Mouse (Mus musculus): ENCODE measurements around the gene Sez6l.

Gene Sez6l

GRCm38 (mm10) chr5:112533312-112534075, 43.5 kb downstream of the Sez6l start:
- DNase-seq: no peak

- DNase-seq: no peak
These were observed 44.1 kb downstream of the Sez6l start for GRCm38 (mm10) chr5:112532894-112533293.

GRCm38 (mm10) chr5:112532210-112532609, 44.8 kb downstream of the Sez6l start:
- DNase-seq: no peak

- DNase-seq: no peak
These were observed 45.9 kb downstream of the Sez6l start for GRCm38 (mm10) chr5:112531111-112531510.

GRCm38 (mm10) chr5:112526936-112527335, 50.0 kb downstream of the Sez6l start:
- DNase-seq: no peak

GRCm38 (mm10) chr5:112526435-112526834, 50.5 kb downstream of the Sez6l start:
- DNase-seq: no peak

- DNase-seq: no peak
These were observed 51.0 kb downstream of the Sez6l start for GRCm38 (mm10) chr5:112525980-112526379.

- no peak for DNase-seq
These were observed 51.7 kb downstream of the Sez6l start for GRCm38 (mm10) chr5:112525271-112525670.

GRCm38 (mm10) chr5:112523796-112524195, 53.2 kb downstream of the Sez6l start:
- no peak for DNase-seq

- DNase-seq: no peak
These were observed 53.7 kb downstream of the Sez6l start for GRCm38 (mm10) chr5:112523331-112523730.

- no peak for DNase-seq
These were observed 55.1 kb downstream of the Sez6l start for GRCm38 (mm10) chr5:112521703-112522527.

- DNase-seq: no peak
These were observed 55.9 kb downstream of the Sez6l start for GRCm38 (mm10) chr5:112520826-112521702.

- DNase-seq: no peak
These were observed 58.2 kb downstream of the Sez6l start for GRCm38 (mm10) chr5:112518773-112519172.

- DNase-seq: no peak
These were observed 59.5 kb downstream of the Sez6l start for GRCm38 (mm10) chr5:112517454-112517853.

- DNase-seq: no peak
These were observed 60.5 kb downstream of the Sez6l start for GRCm38 (mm10) chr5:112516527-112516926.

GRCm38 (mm10) chr5:112510351-112510750, 66.6 kb downstream of the Sez6l start:
- no peak for DNase-seq

- no peak for DNase-seq
These were observed 67.1 kb downstream of the Sez6l start for GRCm38 (mm10) chr5:112509916-112510315.

GRCm38 (mm10) chr5:112505595-112505994, 71.4 kb downstream of the Sez6l start:
- no peak for DNase-seq

- DNase-seq: no peak
These were observed 75.6 kb downstream of the Sez6l start for GRCm38 (mm10) chr5:112501384-112501783.

- DNase-seq: no peak
These were observed 76.9 kb downstream of the Sez6l start for GRCm38 (mm10) chr5:112499918-112500682.

- no peak for DNase-seq
These were observed 77.8 kb downstream of the Sez6l start for GRCm38 (mm10) chr5:112498921-112499917.

All from kidney, adult 18-20 months (tissue).